Mouse (Mus musculus): Measurements from ENCODE around the gene Pex14. TPM values are rescaled to one million over a fixed set of nuclear protein-coding genes. Genes with fewer than 3 reads are reported as not detected.

Pex14 gene
- total RNA-seq (2014; rRNA removed) (70.4 and 81.7 TPM in 2 replicates), polyA plus RNA-seq (2015; fragmentation: Nextera tagmentation; extraction: Ambion mirVana) (62.1 and 62.9 TPM in 2 replicates)

DNA sequence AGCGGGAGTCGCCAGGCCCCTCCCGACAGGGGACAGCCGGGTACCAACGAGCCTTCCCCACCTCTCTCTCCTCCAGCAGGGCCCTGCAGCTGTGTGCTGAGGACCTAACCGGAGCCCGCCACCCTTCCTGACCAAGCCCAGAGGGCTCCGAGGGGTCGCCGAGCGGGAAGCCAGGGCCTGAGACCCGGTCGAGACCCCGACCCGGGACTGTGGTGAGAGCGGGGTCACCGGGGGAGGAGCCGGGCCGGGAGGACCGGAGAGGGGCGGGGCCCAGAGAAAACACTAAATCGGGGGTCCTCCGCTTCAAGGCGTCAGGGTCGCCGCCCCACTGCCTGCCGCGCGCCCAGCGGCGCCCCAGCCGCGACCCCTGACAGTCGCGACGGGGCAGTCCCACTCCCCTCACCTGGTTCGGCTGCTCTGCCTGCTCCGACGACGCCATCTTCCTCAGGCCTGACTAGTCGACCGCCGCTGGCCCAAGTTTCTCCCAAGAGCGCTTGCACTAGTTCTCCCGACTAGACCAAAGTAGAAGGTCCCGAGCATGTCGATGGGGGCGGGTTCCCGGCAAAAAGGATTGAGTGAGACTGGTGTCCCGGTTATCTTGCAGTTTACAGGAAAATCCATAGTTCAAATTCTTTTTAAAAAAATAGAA is at the start of gene Pex14:
TSS of gene Pex14 (minus strand) at position 508 of the 649 bp plus-strand sequence.
- Histone ChIP-seq H3K27ac (peak within 1 kb of the TSS; percentile 33), H3K9ac (replicated peaks; ENCODE audit: low read length) (peak within 1 kb of the TSS; percentile 81), H3K4me3 (ENCODE audit: low read length) (peak within 1 kb of the TSS; percentile 75), H3K9me3 (ENCODE audit: low read length) (no peaks in the 10 kb centered on the region), H3K27me3 (ENCODE audit: insufficient read depth, low read length) (no peaks in the 10 kb centered on the region), H3K36me3 (ENCODE audit: insufficient read depth, low read length) (no peaks in the 10 kb centered on the region), H3K4me2 (ENCODE audit: low read depth, low read length) (peak within 1 kb of the TSS; percentile 95), H3K4me1 (ENCODE audit: insufficient read depth, low read length) (peaks cover 9% of the 10 kb centered on the region)
- TF ChIP-seq CTCF (IDR thresholded peaks at IDR 0.05; ENCODE audit: low read depth): no peak
- ATAC-seq (peak; percentile 83), DNase-seq (ENCODE audit: low spot score) (peak; percentile 94)
- WGBS: under 1% methylated on average over 50 of the region's 50 CpGs

- H3K27ac ChIP-seq: no peak overlapping the region
- no peak overlapping the region for H3K4me2 ChIP-seq (ENCODE audit: low read depth, low read length)
- no peaks in the 10 kb centered on the region for H3K9me3 ChIP-seq (ENCODE audit: low read length)
- peaks cover 26% of the 10 kb centered on the region for H3K36me3 ChIP-seq (ENCODE audit: insufficient read depth, low read length)
- 81% methylated on average over 9 of the region's 9 CpGs for WGBS
- no peaks in the 10 kb centered on the region for H3K27me3 ChIP-seq (ENCODE audit: insufficient read depth, low read length)
- ATAC-seq: no peak
- H3K4me3 ChIP-seq (ENCODE audit: low read length): no peak overlapping the region
- no peaks in the 10 kb centered on the region for H3K4me1 ChIP-seq (ENCODE audit: insufficient read depth, low read length)
- TF ChIP-seq CTCF (IDR thresholded peaks at IDR 0.05; ENCODE audit: low read depth): no peak
- no peak for DNase-seq (ENCODE audit: low spot score)
- H3K9ac ChIP-seq (replicated peaks; ENCODE audit: low read length): no peak overlapping the region
These were observed 49.5 kb upstream of the Pex14 start for GRCm38 (mm10) chr4:149149196-149149595.

DNA sequence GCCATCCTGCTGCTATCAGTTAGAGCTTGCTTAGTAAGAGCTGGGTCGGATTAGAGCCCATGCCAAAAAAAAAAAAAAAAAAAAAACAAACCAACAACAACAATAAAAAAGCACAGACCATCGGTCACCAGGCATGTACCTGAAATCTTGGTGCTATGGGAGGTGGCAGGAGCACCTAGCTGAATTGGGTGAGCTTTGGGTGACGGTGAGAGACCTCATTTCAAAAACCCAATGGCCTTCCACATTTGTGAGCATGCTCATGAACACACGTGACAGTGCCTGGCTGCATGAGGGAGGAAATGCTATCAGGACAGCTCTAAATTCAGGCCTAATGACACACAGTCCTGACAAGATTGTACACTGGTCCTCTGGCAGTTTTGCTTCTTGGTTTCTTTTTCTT is 48.4 kb upstream of the Pex14 start:
- Histone ChIP-seq H3K4me1 (ENCODE audit: insufficient read depth, low read length) (no peaks in the 10 kb centered on the region), H3K27ac (no peak overlapping the region), H3K27me3 (ENCODE audit: insufficient read depth, low read length) (no peaks in the 10 kb centered on the region), H3K4me3 (ENCODE audit: low read length) (no peak overlapping the region), H3K9me3 (ENCODE audit: low read length) (no peaks in the 10 kb centered on the region), H3K4me2 (ENCODE audit: low read depth, low read length) (no peak overlapping the region), H3K36me3 (ENCODE audit: insufficient read depth, low read length) (peaks cover 14% of the 10 kb centered on the region), H3K9ac (replicated peaks; ENCODE audit: low read length) (no peak overlapping the region)
- TF ChIP-seq CTCF (IDR thresholded peaks at IDR 0.05; ENCODE audit: low read depth): no peak
- DNase-seq (ENCODE audit: low spot score) (no peak), ATAC-seq (no peak)
- 77% methylated on average over 4 of the region's 4 CpGs for WGBS

DNA sequence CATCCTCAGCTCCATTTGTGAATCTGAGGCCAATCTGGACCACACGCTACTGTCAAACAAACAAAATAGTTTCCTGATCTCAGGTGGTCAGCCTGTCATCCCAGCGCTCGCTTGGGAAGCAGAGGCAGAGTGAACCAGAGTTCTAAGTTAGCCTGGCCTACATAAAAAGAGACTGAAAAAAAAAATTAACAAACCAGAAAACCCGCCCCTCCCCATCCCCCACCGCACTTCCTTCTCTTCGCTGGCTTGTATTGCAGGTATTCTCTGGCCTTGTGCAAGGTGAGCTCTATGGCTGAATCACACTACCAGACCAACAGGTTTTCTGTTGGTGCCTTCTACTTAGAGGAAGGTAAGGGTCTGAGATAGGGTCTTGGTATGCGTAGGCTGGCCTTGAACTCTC is 47.9 kb upstream of the Pex14 start:
- H3K4me3 ChIP-seq (ENCODE audit: low read length): no peak overlapping the region
- H3K27me3 ChIP-seq (ENCODE audit: insufficient read depth, low read length): no peaks in the 10 kb centered on the region
- no peak for ATAC-seq
- H3K27ac ChIP-seq: no peak overlapping the region
- H3K4me1 ChIP-seq (ENCODE audit: insufficient read depth, low read length): no peaks in the 10 kb centered on the region
- no peaks in the 10 kb centered on the region for H3K9me3 ChIP-seq (ENCODE audit: low read length)
- no peak overlapping the region for H3K4me2 ChIP-seq (ENCODE audit: low read depth, low read length)
- no peak for DNase-seq (ENCODE audit: low spot score)
- 88% methylated on average over 7 of the region's 7 CpGs for WGBS
- H3K36me3 ChIP-seq (ENCODE audit: insufficient read depth, low read length): peaks cover 11% of the 10 kb centered on the region
- no peak overlapping the region for H3K9ac ChIP-seq (replicated peaks; ENCODE audit: low read length)
- no peak for TF ChIP-seq CTCF (IDR thresholded peaks at IDR 0.05; ENCODE audit: low read depth)

DNA sequence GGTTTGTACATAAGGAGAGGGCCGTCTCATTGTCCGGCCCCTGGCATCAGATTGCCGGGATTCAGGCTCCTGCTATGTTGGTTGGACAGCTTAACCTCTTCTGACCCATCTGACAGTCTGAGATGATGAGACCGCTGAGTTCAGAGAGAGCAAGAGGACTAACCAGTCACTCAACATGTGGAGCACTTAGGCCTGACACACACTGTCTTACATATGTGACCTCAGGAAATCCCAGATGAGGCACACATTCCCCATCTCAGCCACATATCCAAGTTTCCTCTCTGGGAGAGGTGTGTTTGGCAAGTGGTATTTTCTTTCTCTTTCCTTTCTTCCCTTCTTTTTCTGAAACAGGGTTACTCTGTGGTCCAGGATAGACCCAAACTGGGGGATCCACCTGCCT is 45.5 kb upstream of the Pex14 start:
- no peak for DNase-seq (ENCODE audit: low spot score)
- H3K36me3 ChIP-seq (ENCODE audit: insufficient read depth, low read length): peaks cover 2% of the 10 kb centered on the region
- H3K9me3 ChIP-seq (ENCODE audit: low read length): no peaks in the 10 kb centered on the region
- no peak for TF ChIP-seq CTCF (IDR thresholded peaks at IDR 0.05; ENCODE audit: low read depth)
- H3K27me3 ChIP-seq (ENCODE audit: insufficient read depth, low read length): no peaks in the 10 kb centered on the region
- H3K27ac ChIP-seq: no peak overlapping the region
- no peaks in the 10 kb centered on the region for H3K4me1 ChIP-seq (ENCODE audit: insufficient read depth, low read length)
- H3K9ac ChIP-seq (replicated peaks; ENCODE audit: low read length): no peak overlapping the region
- ATAC-seq: no peak
- WGBS: 86% methylated on average over 4 of the region's 4 CpGs
- H3K4me2 ChIP-seq (ENCODE audit: low read depth, low read length): no peak overlapping the region
- H3K4me3 ChIP-seq (ENCODE audit: low read length): no peak overlapping the region

DNA sequence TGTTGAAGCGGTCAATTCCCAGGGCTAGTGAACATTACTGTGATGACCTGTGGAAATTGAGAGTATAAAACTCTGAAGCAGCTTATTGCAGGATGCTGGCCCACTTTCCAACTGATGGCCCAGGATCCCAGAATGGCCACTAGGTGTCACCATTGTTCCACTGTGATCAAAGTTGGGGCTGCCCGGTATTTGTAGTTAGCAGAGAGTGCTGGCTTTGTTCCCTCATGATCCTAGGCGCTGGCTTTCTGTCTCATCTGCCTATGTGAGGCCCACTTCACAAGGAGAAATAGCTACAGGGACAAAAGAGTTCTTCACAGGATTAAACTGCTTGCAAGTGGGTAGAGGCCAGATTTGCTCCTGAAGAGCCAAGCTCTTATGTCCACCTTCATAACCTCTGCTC is 44.8 kb upstream of the Pex14 start:
- Histone ChIP-seq H3K4me2 (ENCODE audit: low read depth, low read length) (no peak overlapping the region), H3K9ac (replicated peaks; ENCODE audit: low read length) (no peak overlapping the region), H3K27ac (no peak overlapping the region), H3K4me3 (ENCODE audit: low read length) (no peak overlapping the region), H3K36me3 (ENCODE audit: insufficient read depth, low read length) (no peaks in the 10 kb centered on the region), H3K9me3 (ENCODE audit: low read length) (no peaks in the 10 kb centered on the region), H3K27me3 (ENCODE audit: insufficient read depth, low read length) (no peaks in the 10 kb centered on the region), H3K4me1 (ENCODE audit: insufficient read depth, low read length) (no peaks in the 10 kb centered on the region)
- ATAC-seq (peak; percentile 88), DNase-seq (ENCODE audit: low spot score) (peak; percentile 93)
- TF ChIP-seq CTCF (IDR thresholded peaks at IDR 0.05; ENCODE audit: low read depth): peak; percentile 98
- WGBS: 3% methylated on average over 3 of the region's 3 CpGs

- Histone ChIP-seq H3K9me3 (ENCODE audit: low read length) (no peaks in the 10 kb centered on the region), H3K4me1 (ENCODE audit: insufficient read depth, low read length) (no peaks in the 10 kb centered on the region), H3K27ac (no peak overlapping the region), H3K36me3 (ENCODE audit: insufficient read depth, low read length) (no peaks in the 10 kb centered on the region), H3K4me2 (ENCODE audit: low read depth, low read length) (no peak overlapping the region), H3K4me3 (ENCODE audit: low read length) (no peak overlapping the region), H3K27me3 (ENCODE audit: insufficient read depth, low read length) (no peaks in the 10 kb centered on the region), H3K9ac (replicated peaks; ENCODE audit: low read length) (no peak overlapping the region)
- ATAC-seq (no peak), DNase-seq (ENCODE audit: low spot score) (no peak)
- 27% methylated on average over 4 of the region's 4 CpGs for WGBS
- TF ChIP-seq CTCF (IDR thresholded peaks at IDR 0.05; ENCODE audit: low read depth): no peak
These were observed 43.9 kb upstream of the Pex14 start for GRCm38 (mm10) chr4:149143594-149143993.
